Mouse (Mus musculus): ENCODE results near the gene Fen1.
A peak's percentile ranks its signal among the peaks of the same experiment; 100 is the strongest.

Fen1 gene

DNA sequence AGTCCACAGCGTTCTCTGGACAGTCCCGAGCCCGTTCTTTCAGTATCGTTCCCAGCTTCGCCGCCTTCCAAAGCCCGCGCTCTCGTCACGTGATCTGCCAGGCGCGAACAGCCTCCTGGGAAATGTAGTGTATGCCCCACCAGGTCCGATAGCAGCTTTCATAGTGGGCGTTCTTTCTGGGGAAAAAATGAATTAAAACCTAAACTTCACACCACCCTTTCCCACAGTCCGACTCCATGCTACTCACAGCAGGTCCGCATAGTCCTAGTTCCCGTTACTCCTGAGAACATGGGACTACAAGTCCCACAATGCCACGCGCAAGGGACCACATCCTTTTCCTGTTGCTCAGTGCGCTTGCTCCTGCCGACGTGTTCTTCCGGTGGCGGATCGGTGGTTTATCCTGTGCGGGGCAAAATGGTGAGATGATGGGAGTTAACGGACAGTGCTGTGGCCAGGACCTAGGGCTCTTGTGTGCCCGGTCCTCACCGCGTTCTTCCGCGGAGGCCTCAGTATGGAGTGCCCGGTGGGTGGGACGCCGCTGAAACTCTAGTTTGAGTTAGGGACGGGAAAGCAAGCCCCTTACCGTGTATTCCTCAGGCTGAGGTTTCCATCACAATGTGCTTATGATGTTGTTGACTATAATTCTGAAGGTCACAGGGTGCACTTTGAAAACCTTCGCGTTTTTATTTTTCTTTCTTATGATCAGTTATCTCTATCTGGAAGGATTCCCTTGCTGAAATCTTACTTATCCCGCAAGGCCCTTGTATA, at the start of gene Fen1, which contains the start of gene Tmem258:
Gene Fen1, minus strand, starts transcription at position 322 of the 768 bp plus-strand sequence.
Gene Tmem258, plus strand, starts transcription at position 167 of the 768 bp plus-strand sequence.
- DNase-seq (ENCODE audit: low read depth, low spot score) = peak; percentile 82

DNA sequence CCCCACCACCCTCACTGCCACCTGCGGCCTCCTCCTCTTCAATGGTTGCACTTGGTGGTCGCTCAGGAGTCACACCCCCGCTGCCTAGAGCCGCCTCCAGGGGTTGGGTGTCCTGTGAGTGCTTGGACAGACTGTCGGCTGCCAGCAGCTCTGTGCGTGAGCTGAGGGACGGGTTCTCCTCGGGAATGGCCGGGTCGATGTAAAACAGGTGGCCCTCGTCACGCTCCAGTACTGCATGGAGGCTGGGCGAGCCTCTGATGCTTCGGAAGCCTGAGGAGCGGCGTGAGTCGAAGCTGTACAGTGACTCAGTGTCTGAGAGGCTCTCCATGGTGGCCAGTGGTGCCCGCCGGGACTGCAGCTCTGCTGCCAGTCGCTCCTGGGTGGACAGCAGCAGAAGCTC, 44.2 kb upstream of the Fen1 start:
- DNase-seq (ENCODE audit: low read depth, low spot score) = no peak

DNA sequence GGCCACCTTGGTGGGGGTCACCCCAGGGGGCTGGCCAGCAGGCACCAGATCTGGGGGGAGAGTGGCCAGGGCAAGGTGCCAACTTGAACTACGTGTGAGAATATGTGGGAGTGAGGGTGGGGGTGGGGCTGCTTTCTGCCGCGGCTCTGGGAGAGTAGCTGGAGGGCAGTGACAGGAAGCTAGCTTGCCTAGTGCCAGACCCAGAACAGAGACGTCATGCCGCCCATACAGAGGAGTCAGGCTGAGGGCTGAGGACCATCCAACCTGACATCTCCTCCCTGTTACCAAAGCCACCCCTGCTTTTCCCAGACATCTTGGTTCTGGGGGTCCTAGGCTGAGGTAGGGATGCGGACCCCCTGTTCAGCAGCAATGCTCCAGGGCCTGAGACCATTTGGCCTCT, 43.2 kb upstream of the Fen1 start:
- no peak for DNase-seq (ENCODE audit: low read depth, low spot score)

DNA sequence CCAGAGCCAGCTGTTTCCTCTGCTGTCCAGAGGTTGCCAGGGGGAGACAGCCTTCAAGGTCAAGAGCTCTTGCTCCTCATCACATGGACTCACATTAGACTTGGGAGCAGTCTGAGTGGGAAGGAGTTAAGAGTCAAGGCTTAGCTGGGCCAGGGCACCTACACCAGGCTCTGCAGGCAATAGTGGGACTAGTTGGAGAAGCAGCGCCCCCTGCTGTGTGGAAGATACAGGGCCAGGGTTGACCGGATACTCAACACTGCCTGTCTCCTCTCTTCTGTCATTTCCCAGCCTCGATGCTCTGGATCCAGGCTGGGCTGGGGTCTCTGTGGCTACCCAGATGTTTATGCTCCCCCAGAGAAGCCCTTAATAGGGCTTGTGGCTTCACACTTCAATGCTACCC, 40.2 kb upstream of the Fen1 start:
- DNase-seq (ENCODE audit: low read depth, low spot score) = peak; percentile 27

DNA sequence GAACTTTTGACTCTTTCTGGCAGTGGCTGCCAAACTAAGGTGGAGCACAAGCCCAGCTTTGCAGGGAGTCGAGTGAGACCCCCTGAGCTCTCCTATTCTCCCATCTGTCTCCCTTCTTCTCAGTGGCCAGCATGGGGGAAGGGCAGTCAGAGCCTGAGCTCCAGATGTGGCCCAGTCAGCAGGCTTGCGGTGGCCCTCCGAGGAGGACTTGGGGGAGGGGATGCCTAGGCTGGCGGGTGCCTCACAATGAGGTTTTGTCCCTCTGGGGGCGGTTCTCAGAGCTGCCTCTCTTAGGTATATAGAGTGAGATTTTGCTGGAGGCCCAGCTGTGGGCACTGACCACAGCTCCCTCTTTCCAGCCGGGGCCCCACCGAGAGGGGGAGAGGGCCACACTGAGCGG, 38.9 kb upstream of the Fen1 start:
- no peak for DNase-seq (ENCODE audit: low read depth, low spot score)

DNA sequence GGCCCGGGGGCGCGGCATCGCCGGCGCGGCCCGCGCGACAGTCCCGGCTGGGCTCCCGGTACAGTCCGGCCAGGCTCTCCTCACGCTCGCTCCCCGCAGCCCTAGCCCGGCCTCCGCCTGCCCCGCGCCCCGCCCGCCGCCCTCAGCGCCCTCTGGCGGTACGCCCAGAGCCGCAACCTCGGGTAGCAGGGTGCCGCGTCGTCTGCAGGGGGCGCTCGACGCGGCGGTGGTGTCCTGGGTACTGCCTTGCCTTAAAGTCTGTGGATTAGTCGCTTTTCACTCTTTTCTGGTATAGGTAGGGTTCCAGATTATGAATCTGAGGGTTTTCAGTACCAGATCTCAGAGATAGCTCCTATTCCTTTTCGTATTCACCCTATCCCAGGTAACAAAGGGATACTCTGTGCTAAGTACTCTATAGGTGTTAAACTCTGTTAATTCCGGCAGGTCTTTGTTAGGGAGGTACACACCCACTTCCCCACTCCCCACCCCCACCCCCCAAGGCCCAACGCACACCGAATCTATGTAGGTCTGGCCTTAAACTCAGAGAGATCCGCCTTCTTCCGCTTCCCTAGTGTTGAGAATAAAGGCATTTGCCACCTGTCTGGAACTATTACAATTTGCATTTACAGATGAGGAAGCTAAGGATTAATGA, 36.8 kb upstream of the Fen1 start, which contains the start of gene Myrf:
Gene Myrf, minus strand, starts transcription at position 95 of the 652 bp plus-strand sequence.
- peak; percentile 73 for DNase-seq (ENCODE audit: low read depth, low spot score)

DNA sequence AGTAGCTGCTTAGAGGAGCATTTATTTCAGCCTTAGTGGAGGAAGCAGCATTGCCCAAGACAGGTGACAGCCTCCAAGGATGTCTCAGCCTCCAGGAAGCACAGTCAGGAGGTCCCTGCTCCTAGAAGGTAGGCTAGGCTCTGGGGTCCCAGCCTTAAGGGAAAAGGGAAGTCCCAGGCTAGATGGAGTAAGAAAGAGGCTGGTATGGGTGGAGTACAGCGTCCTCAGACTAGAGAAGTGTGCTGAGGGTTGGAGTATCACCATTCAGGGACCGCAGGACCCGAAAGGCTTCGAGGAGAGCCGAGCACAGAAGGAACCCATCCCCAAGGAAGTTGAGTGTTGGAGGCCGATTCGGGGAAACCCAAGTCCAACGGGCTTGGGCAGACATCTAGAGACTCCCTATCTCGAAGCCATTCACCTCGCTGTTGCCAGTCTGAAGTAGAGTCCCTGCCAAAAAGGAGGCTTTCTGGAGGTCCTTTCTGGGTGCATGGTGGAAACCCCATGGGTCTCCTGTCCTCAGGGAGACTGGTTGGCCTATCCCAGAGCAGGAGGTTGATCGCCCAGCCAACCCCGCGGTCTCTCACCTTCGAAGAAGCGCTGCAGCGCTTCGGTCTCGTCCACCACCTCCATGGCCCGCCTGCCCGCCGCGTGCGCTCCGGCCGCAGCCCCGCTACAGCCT, 36.1 kb upstream of the Fen1 start:
- no peak for DNase-seq (ENCODE audit: low read depth, low spot score)

DNA sequence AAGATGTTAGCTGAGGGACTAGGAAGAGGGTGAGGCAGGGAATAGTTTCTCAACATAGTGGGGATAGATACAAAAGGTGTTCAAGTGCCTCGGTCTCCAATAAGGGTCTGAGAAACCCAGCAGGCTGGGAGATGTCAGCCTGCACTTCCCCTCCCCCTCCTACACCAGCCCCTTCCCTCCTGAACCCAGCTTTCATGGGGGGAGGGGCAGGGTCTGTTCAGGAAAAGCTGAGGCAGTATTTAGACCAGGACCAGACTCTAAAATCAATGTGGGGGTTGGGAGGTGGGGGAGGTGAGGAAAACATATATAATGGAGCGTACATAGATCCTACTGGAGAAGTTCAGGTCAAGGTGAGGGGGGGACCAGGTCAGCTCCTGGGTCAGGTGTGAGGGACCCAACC, 35.5 kb upstream of the Fen1 start:
- DNase-seq (ENCODE audit: low read depth, low spot score) = no peak

DNA sequence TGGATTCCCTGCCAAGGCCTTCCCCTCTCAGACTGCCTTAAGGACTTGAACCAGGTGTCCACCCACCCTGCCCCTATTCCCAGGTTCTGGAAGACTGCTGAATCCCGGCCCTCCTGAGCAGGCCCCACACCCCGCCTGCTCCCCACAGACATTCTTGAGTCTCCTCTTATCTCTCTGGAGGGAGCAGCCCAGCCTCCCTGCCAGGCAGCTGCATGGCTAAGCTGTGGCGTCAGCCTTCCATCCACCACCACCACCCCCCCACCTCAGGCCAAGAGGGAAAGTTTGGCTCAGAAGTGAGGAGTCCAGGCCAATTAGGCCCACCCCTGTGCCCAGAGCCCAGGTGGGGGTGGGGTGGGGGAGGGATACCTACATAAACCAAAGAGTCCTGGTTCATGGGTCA, 34.5 kb upstream of the Fen1 start:
- DNase-seq (ENCODE audit: low read depth, low spot score) = no peak

DNA sequence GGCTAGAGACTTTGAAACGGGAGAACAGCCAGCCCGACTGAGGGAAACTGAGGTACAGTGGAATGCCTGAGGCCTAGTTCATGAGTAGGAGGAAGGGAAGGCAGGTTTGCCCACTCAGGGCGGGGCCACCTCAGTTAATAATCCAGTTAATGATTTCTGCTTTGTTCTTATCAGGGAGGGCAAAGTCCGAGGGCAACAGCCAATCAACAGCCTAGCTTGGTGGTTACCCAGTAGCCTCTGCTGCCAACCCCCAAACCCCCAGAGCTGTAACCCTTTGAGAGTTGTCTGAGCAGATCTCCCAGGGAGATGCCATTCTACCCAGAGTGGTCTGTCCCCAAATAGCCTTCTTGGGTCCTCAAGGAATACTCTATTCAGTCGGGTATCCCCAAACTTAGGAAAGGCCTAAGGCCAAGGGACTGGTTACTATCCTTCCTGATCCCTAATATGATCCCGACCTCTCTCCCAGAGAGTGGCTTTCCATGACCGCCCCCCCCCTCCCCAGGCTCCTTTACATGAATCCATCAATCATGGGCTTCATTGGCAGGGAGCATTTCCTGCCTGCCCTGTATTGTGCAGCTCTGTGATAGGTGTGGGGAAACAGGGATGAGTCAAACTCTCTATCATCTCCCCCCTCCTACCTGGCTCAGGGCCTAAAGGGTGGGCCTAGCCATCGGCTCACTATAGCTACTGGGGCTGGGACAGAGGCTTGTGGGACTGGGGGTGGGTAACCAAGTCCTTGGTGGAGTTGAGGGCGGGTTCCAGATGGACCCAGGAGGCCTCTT, 32.0 kb upstream of the Fen1 start:
- DNase-seq (ENCODE audit: low read depth, low spot score) = no peak

DNA sequence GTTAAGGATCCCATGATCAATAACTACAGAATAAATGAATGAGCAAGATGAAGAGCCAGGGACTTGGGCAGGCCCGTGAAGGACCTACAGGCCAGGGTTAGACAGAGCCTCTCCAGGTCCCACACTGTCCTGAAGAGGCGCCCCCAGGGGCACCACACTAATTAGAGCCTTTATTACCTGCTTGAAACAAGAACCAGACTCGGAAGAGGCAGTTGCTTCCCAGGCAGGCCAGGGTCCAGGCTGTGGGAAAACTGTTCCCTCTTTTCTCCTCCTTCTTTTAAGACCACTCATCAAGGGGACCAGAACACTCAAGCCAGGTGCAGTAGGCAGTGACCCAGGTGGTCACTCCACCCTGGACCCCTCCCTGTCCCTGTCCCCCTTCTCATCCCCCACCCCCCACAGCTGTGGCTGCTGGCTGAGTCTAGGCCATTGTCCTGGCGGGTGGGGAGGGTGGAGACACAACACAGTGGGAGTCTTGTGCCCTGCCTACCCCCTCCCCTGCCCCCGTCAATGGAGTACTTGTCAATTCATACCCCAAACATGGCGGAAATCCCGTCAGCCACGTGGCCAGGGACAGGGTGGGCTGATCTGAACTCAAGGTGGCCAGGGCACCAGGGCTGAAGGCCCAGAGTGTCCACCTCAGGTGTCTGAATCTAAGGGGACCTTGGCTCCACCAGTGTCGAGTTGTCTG, 28.5 kb upstream of the Fen1 start:
- DNase-seq (ENCODE audit: low read depth, low spot score) = no peak

DNA sequence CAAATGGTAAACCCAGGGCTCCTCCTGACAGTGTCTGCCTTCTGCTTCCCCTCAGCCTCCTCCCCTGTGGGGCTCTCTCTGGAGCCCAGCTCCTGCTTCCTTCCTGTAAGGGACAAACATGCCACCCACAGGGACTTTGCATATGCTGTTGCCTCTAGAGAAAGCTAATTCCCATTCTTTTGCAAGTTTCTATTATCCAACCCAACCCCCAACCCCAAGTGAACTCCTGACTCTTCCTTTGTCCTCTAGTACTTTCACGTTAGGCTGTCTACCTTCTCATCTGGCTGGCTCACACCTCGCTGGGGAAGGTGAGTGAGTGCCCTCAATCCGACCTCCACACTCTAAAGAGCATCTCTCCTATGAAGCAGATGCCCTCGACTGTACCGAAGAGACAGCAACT, 27.9 kb upstream of the Fen1 start:
- no peak for DNase-seq (ENCODE audit: low read depth, low spot score)

DNA sequence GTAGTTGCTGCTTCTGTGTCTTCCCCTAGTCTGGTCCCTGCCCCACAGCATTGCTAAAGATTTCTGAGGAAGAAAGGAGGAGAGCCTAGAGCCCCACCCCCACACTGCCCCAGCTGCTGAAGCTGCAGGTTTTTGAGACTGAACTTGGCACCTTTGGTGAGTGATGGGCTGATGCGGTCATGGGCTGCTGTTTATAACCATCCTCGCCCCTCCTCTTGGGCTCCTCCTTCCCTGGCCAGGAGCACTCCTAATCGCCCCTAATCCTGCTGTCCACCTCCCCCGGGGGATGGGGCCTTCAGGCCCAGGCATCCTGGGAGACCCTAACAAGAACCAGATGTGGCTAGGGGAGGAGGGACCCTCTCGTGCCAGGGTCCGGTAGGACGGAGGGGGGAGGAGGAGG, 27.0 kb upstream of the Fen1 start:
- peak; percentile 41 for DNase-seq (ENCODE audit: low read depth, low spot score)

DNA sequence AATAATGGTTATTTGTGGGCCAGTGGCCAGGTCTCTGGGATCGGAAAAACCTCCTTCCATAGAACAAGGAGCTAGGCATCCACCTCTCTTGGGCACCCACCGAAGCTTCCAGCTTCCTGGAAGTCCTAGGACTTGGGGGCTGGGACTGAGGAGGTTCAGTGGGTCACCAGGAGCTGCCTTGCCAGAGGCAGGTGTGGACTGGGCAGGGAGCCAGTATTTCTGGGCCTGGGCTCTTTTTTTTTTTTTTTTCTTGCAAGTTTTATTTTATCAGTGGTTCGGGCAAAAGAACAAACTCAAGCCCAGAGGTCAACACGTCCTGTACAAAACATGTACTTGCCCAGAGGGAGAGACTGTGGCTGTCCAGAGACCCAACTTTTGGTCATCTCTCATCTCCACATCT, 21.8 kb upstream of the Fen1 start:
- no peak for DNase-seq (ENCODE audit: low read depth, low spot score)

DNA sequence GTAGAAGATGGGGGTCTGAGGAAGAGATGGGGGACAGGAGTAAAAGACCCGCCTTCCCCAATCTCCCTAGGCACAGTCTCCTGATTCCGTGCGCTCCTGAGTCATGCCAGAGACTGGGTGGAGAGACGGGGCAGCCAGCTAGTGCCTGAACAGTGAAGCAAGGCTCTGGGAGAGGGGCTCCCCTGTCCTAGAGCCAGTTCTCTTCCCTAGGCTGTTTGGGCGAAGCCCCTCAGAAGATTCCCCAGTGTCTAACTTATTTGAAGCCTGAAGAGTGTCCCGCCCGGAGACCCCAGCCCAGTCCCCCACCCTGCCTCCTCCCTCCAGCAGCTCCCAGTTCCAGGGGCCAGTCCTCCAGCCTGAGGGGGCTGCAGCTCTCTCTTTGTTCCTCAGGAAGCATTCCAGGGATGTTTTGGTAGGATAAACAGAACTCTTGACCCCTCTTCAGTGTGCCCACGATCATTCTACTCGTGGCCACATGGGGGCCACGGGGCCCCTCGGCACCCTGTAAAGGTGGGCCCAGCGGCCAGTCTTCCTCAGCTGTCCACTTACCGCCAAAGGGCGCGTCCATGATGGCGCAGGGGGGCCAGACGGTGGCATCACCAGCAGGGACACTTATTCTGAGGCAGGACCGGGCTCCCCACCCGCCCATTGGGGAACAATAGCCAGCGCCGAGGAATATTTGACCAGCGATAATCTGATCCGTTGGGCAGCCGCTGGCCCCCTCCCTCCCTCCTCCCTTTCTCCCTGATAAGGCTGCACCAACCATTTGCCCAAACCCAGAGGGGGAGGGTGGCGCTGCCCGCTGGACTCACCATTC, 20.9 kb upstream of the Fen1 start:
- no peak for DNase-seq (ENCODE audit: low read depth, low spot score)

DNA sequence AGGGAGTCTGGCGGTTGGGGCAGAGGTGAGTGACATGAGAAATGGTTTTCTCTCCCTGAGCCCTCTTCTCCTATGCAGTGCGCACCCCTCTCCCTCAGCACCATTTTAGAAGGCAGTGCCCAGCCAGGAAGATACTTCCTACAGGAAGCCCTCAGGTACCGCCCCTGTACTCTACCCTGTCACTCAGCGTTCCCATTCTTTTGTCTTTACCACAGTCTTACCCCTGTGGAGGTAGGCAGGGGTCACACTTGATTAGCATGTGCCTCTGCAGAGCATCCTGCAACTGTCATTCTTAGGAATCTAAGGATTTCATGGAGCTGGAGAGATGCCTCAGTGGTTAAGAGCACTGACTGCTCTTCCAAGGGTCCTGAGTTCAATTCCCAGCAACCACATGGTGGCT, 19.6 kb upstream of the Fen1 start:
- no peak for DNase-seq (ENCODE audit: low read depth, low spot score)

DNA sequence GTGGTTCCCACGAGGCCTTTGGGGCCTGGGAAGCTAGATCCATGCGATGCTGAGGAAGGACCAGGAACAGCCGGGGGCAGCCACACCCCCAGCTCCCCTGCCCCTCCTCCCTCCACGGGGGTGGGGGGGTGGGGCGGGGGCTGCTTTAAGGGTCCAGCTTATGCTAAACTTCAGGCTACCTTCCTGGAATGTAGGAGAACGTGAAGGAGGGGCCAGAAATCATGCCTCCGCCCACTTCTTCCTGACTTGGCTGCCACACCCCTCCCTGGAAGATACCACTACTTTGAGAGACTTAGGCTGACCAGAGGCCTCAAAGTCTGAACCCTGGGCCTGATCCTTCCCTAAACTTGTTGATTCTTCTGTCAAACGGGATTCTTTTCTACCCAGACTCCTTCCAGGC, 18.7 kb upstream of the Fen1 start:
- no peak for DNase-seq (ENCODE audit: low read depth, low spot score)

DNA sequence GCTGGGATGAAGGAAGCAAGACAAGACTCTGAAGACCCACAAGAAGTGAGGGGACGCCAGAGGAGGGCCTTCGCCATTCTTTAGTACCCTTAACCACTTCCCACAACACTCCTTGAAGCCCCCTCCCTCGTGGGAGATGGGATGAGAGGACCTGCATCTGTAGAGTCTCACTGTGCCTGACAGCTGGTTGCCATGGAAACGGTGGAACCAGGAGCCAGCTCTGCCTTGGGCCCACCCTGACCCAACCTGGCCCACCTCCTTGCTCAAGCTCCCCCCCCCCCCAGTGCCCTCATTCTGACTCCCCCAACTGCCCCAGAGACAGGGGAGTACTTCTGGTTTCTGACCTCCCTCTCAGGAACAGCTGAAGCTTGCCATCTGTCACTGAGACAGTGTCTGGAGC, 17.6 kb upstream of the Fen1 start:
- DNase-seq (ENCODE audit: low read depth, low spot score) = no peak

DNA sequence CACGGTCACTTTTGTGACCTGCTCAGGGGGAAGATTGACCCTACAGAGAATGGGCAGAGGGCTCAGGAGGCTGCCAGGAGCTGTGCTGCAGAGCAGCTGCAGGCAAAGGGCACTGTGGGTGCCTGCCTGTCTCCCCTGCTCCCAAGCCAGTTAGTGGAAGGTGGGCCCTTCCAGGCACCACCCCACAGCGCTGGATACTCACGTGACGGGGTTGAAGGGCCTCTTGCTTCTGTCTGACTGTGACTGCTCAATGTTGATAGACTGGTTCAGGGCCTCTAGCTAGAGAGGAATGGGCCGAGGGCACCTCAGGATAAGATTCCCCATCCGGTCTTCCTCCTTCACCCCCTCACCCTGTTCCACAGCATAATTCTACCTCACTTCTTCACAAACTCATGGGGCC, 15.6 kb upstream of the Fen1 start:
- DNase-seq (ENCODE audit: low read depth, low spot score) = no peak

DNA sequence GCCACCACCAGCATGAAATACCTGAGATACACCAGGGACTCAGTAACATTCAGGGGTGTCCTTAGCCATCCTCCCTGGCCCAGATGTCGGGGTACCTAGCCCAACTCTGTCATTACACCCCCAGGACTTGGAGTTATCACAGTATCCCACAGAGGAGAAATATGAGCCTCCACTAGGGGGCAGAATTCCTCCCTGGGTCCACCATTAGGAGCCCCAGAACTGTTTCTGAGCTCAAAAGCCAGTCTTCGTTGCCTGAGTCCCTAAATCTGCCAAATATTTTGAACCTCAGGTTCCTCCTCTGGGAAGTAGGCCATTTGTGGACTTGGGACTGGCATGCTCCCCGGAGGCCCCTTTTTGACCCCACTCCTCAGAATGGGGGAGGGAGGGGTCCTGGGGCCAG, 15.1 kb upstream of the Fen1 start:
- no peak for DNase-seq (ENCODE audit: low read depth, low spot score)
